Mouse (Mus musculus) lung, postnatal 0 days (tissue): ENCODE measurements around the gene Stpg2.

ENCODE experiments used
- CTCF ChIP-seq: IDR thresholded peaks from 2 replicates; pipeline ENCODE4 v1.5.1; 2016; ENCODE audit warnings: antibody characterized with exemption, mild to moderate bottlenecking
- EP300 ChIP-seq: IDR thresholded peaks from 2 replicates; pipeline ENCODE4 v1.6.1; 2016; ENCODE audit warnings: antibody characterized with exemption, mild to moderate bottlenecking, control low read depth

DNA sequence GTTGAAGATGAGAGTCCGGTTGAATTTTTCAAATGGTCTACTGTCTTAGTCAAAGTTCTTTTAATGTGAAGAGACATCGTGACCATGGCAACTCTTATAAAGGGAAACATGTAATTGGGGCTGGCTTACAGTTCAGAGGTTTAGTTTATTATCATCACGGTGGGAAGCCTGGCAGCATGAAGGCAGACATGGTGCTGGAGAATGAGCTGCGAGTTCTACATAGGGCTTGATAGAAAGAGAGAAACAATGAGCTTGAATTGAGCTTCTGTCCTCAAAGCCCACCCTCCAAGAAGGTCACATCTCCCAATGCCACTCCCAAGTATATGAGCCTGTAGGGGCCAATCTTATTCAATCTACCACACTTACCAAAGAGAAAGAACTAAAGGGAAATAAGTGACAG is 453.9 kb downstream of the Stpg2 start:
- TF ChIP-seq CTCF (no peak), EP300 (no peak)
